Mouse (Mus musculus) liver, adult 2 months (tissue): ENCODE results near the gene Gm49336. TPM values are rescaled to one million over a fixed set of nuclear protein-coding genes. Genes with fewer than 3 reads are reported as not detected.

Experiments
- DNase-seq: peaks from one replicate; pipeline ENCODE4 v3.0.0-alpha.2; 2011; ENCODE audit warnings: low read depth, low spot score; ENCODE audit errors: extremely low read depth
- H3K27ac ChIP-seq: fragments of 200-500 bp; replicated peaks from 2 replicates; pipeline ENCODE4 v1.5.1; 2012; ENCODE audit warnings: low read depth, mild to moderate bottlenecking, control low read depth, inconsistent platforms, low read length; ENCODE audit not compliant: insufficient read depth
- H3K27me3 ChIP-seq: fragments of 200-500 bp; 2 replicates; pipeline ENCODE4 v1.6.1; 2012; ENCODE audit warnings: mild to moderate bottlenecking, moderate library complexity, low read length, inconsistent platforms; ENCODE audit not compliant: control insufficient read depth, insufficient read depth
- H3K36me3 ChIP-seq: fragments of 200-500 bp; 2 replicates; pipeline ENCODE4 v1.6.1; 2012; ENCODE audit warnings: low read length, inconsistent platforms; ENCODE audit not compliant: control insufficient read depth, insufficient read depth
- H3K4me1 ChIP-seq: fragments of 200-500 bp; 2 replicates; pipeline ENCODE4 v1.6.1; 2011; ENCODE audit warnings: low read length; ENCODE audit not compliant: control insufficient read depth, insufficient read depth
- H3K4me3 ChIP-seq: fragments of 200-500 bp; 2 replicates; pipeline ENCODE4 v1.5.1; 2011; ENCODE audit warnings: low read depth, mild to moderate bottlenecking, control low read depth, low read length, moderate library complexity; ENCODE audit not compliant: insufficient read depth
- H3K79me2 ChIP-seq: fragments of 200-500 bp; 2 replicates; pipeline ENCODE4 v1.6.1; 2012; ENCODE audit warnings: inconsistent platforms, mild to moderate bottlenecking, low read length, moderate library complexity; ENCODE audit not compliant: control insufficient read depth, insufficient read depth
- H3K9ac ChIP-seq: fragments of 200-500 bp; 2 replicates; pipeline ENCODE4 v1.6.1; 2012; ENCODE audit warnings: low read depth, mild to moderate bottlenecking, control low read depth, inconsistent platforms, low read length
- CTCF ChIP-seq: fragments of 200-500 bp; IDR thresholded peaks from 2 replicates; pipeline ENCODE4 v1.5.1; 2011; ENCODE audit warnings: low read depth, low read length, control low read depth
- POLR2A ChIP-seq: fragments of 200-500 bp; IDR thresholded peaks from 2 replicates; pipeline ENCODE4 v1.6.1; 2011; ENCODE audit warnings: low read length, control low read depth; ENCODE audit not compliant: insufficient read depth; ENCODE audit errors: extremely low read depth
- WGBS: fragments of 180-500 bp; shearing (Covaris S2); methylation state at CpG from one replicate; pipeline ENCODE4 v1.1.7; 2018; 5-methylcytosine and 5-hydroxymethylcytosine counted together
- polyA plus RNA-seq: library from polyadenylated mRNA; depleted of rRNA; stranded (reverse); fragments of >200 nt; gene quantifications from 2 replicates; pipeline ENCODE4 v1.2.3, GENCODE M21; 2012
- total RNA-seq: library from RNA; depleted of rRNA; stranded (reverse); fragments of >200 nt; gene quantifications from 2 replicates; pipeline ENCODE4 v1.2.3, GENCODE M21; 2014

Gm49336 gene
- total and polyA plus RNA-seq, 2 experiments, result 6.4 to 14.8 TPM

DNA sequence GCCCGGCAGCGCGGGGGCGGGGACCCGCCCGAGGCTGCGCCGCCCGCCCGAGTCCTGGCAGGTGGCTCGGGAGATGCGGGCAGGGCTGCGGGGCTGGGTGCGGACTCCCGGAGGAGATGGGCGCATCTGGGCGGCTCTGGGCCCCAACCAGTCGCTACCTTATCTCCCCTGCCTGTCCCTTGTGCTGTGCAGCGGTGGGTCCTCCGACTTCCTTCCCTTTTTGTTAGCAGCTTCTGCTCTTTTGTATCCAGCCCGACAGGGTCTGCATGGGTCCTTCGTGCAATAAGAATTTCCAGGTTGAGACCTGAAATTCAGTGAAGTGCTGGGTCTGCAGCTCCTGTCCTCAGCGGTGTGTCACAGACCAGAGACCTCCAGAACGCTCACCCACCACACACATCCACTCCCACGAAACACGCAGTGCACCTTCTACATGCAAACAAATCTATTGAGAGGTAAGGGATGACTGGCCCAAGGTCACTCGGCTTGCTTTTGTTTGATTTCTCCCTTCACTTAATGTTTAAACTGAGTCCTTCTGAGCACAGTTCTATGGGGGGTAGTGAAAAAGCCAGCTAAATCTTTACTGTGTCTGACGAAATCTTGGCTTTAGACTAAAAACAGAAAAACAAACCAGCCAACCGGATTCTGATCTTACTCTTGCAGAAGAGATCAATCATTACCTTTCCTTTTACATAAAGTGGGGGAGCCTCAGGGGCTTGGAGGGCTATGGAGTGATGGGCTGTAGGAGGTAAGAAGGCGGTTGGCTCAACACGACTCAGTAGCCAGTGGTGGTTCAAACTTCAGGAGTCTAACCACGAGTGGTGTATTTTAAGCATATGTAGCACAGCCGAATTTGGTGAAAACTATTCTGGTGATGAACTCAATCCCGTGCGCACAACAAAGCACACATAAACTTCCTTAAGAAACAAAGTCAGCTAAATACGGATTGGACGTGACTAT is 73.4 kb downstream of the Gm49336 start:
- Histone ChIP-seq H3K79me2 (no peaks in the 10 kb centered on the region), H3K27ac (no peak overlapping the region), H3K27me3 (0 out of 2 replicates have a peak, but pooled peaks cover 5% of the 10 kb centered on the region), H3K4me3 (peak overlapping the region; percentile 51; the same call in 1 of the 2 replicates), H3K4me1 (peaks cover 3% of the 10 kb centered on the region), H3K36me3 (no peaks in the 10 kb centered on the region), H3K9ac (no peak overlapping the region)
- no peak for DNase-seq
- WGBS, result 8% methylated on average over 37 of the region's 37 CpGs
- TF ChIP-seq CTCF, result no peak

DNA sequence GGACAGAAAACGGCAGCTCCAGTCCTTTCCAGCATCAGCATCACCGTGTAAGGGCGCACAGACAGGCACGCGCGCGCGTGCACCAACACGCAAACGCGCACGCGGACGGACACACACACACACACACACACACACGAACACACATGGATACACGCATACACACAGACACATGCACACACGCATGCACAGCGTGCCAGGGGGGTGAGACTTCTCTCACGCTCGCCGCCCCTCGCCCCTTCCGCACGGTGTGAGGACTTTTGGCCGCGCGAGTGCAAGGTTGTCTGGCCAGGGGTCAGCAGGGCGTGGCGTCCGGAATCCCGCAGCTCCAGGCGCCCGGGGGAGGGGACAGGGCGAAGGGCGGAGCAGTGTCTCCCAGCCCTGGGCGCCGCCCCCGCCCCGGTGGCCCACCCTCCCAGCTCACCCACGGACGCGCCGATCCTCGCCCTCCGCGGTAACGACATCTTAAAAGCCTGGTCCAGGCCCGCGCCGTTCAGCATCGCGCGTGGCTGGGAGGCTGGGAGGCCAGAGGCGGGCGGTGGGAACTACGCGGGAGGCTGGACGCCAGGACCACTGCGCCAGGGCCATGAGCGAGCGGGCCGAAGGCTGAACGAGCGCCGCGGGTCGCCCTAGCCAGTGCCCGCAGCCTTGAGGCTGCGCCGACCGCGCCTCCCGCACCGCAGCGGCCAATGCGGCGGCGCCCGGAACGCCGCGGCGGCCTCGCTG is 74.3 kb downstream of the Gm49336 start:
- TF ChIP-seq CTCF, result no peak
- TF ChIP-seq POLR2A, result no peak
- Histone ChIP-seq H3K4me1 (peaks cover 3% of the 10 kb centered on the region), H3K36me3 (no peaks in the 10 kb centered on the region), H3K9ac (no peak overlapping the region; the same call in 1 of the 2 replicates), H3K27me3 (0 out of 2 replicates have a peak, but pooled peaks cover 5% of the 10 kb centered on the region), H3K79me2 (no peaks in the 10 kb centered on the region), H3K27ac (no peak overlapping the region), H3K4me3 (peak overlapping the region; percentile 51)
- peak; percentile 5 for DNase-seq
- WGBS, result under 1% methylated on average over 82 of the region's 84 CpGs

DNA sequence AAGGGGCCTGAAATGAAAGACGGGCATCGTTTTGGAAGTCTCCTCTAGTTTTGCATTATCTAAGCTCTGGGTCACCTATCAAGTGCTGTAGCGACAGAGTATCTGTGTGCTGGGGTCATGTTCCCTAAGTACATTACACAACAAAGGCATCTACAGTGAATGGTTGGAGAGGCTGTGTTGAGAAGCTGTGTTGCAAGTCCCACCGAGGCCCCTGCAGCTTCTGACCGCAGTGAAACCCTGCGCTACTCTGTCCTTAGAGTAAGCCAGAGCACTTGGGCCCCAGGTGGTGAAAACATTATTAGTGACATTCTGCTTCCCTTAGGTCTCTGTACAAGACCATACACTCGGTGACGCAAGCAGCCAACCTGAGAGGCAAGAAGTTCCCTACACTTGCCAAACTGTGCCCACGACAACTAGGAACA is 74.8 kb downstream of the Gm49336 start:
- Histone ChIP-seq H3K79me2 (no peaks in the 10 kb centered on the region), H3K9ac (no peak overlapping the region), H3K27me3 (0 out of 2 replicates have a peak, but pooled peaks cover 5% of the 10 kb centered on the region), H3K27ac (no peak overlapping the region), H3K4me3 (peak overlapping the region; percentile 51; the same call in 1 of the 2 replicates), H3K4me1 (peaks cover 3% of the 10 kb centered on the region), H3K36me3 (no peaks in the 10 kb centered on the region)
- 27% methylated on average over 9 of the region's 9 CpGs for WGBS
- TF ChIP-seq POLR2A, result no peak
- TF ChIP-seq CTCF, result no peak
- no peak for DNase-seq

DNA sequence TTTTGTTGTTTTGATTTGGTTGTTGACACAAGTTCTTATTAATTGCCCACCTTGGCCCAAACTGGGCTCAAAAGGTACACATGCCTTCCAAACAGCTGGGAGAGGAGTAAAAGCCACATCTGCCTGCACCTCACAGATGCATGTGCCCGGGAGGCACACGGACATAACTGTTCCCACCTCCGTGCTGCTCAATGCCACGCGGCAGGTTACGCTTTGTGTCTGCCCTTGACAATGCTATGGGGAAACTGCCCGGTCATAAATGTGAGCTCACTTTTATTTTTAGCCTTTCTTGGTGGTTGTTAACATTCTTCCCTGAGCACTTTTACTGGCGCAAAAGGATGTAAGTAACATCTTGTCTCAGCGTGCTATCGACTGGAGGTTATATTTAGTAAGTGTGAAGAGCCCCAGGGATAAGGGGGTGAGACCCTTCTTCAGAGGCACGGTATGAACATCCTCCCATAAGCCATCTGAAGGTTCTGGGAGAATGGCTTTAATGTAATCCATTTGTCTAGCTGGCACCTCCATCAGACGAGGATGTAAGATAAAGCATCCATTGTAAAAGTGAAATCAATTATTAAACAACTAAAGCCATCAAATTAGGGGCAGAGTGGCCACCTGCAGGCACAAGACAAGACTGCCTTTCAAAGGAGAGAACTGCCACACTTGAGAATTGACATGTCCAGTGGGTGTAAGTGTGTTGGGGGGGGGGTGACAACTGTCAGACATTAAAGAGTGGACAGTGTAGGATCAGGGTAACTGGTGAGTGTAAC is 78.8 kb downstream of the Gm49336 start:
- peaks cover 3% of the 10 kb centered on the region; the same call in 1 of the 2 replicates for H3K4me1 ChIP-seq
- DNase-seq, result no peak
- no peaks in the 10 kb centered on the region for H3K79me2 ChIP-seq
- H3K27ac ChIP-seq, result no peak overlapping the region
- H3K4me3 ChIP-seq, result no peak overlapping the region
- H3K9ac ChIP-seq, result no peak overlapping the region
- H3K27me3 ChIP-seq, result 0 out of 2 replicates have a peak, but pooled peaks cover under 1% of the 10 kb centered on the region
- WGBS, result 85% methylated on average over 12 of the region's 12 CpGs
- no peaks in the 10 kb centered on the region for H3K36me3 ChIP-seq
- TF ChIP-seq POLR2A (no peak), CTCF (no peak)

DNA sequence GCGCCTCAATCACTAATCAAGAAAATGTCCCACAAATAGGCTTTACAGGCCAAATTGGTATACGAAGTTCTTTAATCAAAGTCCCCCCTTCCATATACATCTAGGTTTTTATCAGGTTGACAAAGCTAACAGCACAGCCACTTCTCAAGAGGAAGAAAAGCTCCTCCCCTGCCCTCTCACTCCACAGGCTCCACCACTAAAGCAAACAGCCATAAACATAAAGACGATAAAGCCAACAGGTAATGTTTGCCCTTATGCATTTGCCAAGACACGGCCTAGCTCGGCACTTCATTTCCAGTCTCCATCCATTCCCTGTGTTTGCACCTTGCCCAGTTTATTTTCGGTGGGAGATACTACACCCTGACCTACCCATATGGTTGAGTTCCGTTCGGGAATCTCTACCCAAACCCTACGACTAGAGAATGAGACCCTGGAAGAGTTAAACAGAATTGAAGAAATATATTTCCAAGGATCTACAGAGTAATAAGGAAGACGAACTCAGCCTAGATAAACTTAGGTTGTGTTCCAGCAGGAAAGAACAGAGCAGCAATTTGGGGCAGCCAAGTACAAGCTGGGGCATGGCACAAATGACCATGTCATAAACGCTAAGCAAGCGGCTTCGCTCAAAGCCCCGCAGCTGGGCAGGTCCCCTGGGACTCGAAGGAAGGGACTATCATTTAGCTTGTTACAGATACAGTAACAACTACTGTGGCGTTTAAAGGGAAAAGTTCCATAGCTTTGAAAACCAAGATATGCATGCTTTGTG is 80.3 kb downstream of the Gm49336 start:
- no peak overlapping the region for H3K27ac ChIP-seq
- 80% methylated on average over 16 of the region's 16 CpGs for whole genome bisulfite sequencing
- no peak overlapping the region for H3K4me3 ChIP-seq
- no peak for DNase-seq
- H3K36me3 ChIP-seq, result no peaks in the 10 kb centered on the region
- no peak overlapping the region for H3K9ac ChIP-seq
- no peaks in the 10 kb centered on the region for H3K27me3 ChIP-seq
- H3K79me2 ChIP-seq, result no peaks in the 10 kb centered on the region
- H3K4me1 ChIP-seq, result no peaks in the 10 kb centered on the region
- TF ChIP-seq CTCF (no peak), POLR2A (no peak)
